Mouse (Mus musculus) C2C12 (cell line): ENCODE results near the gene Rnf186. TPM values are rescaled to one million over a fixed set of nuclear protein-coding genes. Genes with fewer than 3 reads are reported as not detected.

Source experiments
- H3K27me3 ChIP-seq: one replicate; pipeline ENCODE4 v1.6.1; 2011; ENCODE audit not compliant: control insufficient read depth, insufficient read depth, insufficient read length
- H3K36me3 ChIP-seq: one replicate; pipeline ENCODE4 v1.6.1; 2011; ENCODE audit not compliant: control insufficient read depth, insufficient read depth
- H3K4me3 ChIP-seq: one replicate; pipeline ENCODE4 v1.5.1; 2011; ENCODE audit warnings: mild to moderate bottlenecking, control low read depth; ENCODE audit not compliant: poor library complexity, insufficient read depth, severe bottlenecking
- H3K79me2 ChIP-seq: one replicate; pipeline ENCODE4 v1.6.1; 2011; ENCODE audit not compliant: control insufficient read depth, insufficient read depth
- H3K79me3 ChIP-seq: one replicate; pipeline ENCODE4 v1.6.1; 2011; ENCODE audit warnings: low read depth, control low read depth
- H3ac ChIP-seq: one replicate; pipeline ENCODE3; 2011; ENCODE audit warnings: low read depth; ENCODE audit not compliant: control insufficient read depth, insufficient read length
- CEBPB ChIP-seq: IDR thresholded peaks from one replicate; pipeline ENCODE4 v1.6.1; 2011; ENCODE audit warnings: low read depth, mild to moderate bottlenecking, control low read depth, moderate library complexity
- CTCF ChIP-seq: IDR thresholded peaks from one replicate; pipeline ENCODE4 v1.5.1; 2011; ENCODE audit not compliant: control insufficient read depth, insufficient read depth, insufficient read length
- FOSL1 ChIP-seq: IDR thresholded peaks from one replicate; pipeline ENCODE4 v1.8.0; 2011; ENCODE audit warnings: mild to moderate bottlenecking, low read length; ENCODE audit not compliant: poor library complexity, insufficient read depth, severe bottlenecking
- MAX ChIP-seq: IDR thresholded peaks from one replicate; pipeline ENCODE4 v1.6.1; 2011; ENCODE audit warnings: mild to moderate bottlenecking, control low read depth
- MYOD1 ChIP-seq: IDR thresholded peaks from one replicate; pipeline ENCODE4 v1.6.1; 2011; ENCODE audit warnings: low read depth; ENCODE audit not compliant: control insufficient read depth, insufficient read length
- MYOG ChIP-seq: IDR thresholded peaks from one replicate; pipeline ENCODE4 v1.6.1; 2011; ENCODE audit not compliant: control insufficient read depth, insufficient read length; ENCODE audit errors: extremely low read depth
- USF1 ChIP-seq: IDR thresholded peaks from one replicate; pipeline ENCODE4 v1.6.1; 2011; ENCODE audit warnings: low read depth, mild to moderate bottlenecking, control low read depth, moderate library complexity
- polyA plus RNA-seq: library from polyadenylated mRNA; unstranded; fragments of >200 nt; fragmentation: generic; extraction: Trizol; gene quantifications from one replicate; pipeline ENCODE4 v1.2.1, GENCODE M21; 2012; ENCODE audit warnings: missing spikeins

Rnf186 gene
- polyA plus RNA-seq, 1 experiment, result not detected

GRCm38 (mm10) chr4:138980771-138981420 lies 14.0 kb downstream of the Rnf186 start:
- Histone ChIP-seq H3K36me3 (no peaks in the 10 kb centered on the region), H3K4me3 (no peak overlapping the region), H3K27me3 (no peaks in the 10 kb centered on the region), H3ac (no peak overlapping the region), H3K79me2 (no peaks in the 10 kb centered on the region), H3K79me3 (no peaks in the 10 kb centered on the region)
- TF ChIP-seq USF1 (peak; percentile 35), FOSL1 (no peak)

- TF ChIP-seq CEBPB (no peak), FOSL1 (no peak)
- H3K79me2 ChIP-seq, result no peaks in the 10 kb centered on the region
- no peak overlapping the region for H3K4me3 ChIP-seq
- no peaks in the 10 kb centered on the region for H3K79me3 ChIP-seq
- H3K36me3 ChIP-seq, result no peaks in the 10 kb centered on the region
- H3ac ChIP-seq, result no peak overlapping the region
- no peaks in the 10 kb centered on the region for H3K27me3 ChIP-seq
Measured at GRCm38 (mm10) chr4:138983422-138983821, 16.5 kb downstream of the Rnf186 start.

- TF ChIP-seq MYOD1, result no peak
- no peak for TF ChIP-seq CEBPB
- no peak for TF ChIP-seq MYOG
- TF ChIP-seq USF1, result no peak
- TF ChIP-seq MAX, result no peak
- TF ChIP-seq CTCF, result no peak
- TF ChIP-seq FOSL1, result no peak
- Histone ChIP-seq H3K79me2 (no peaks in the 10 kb centered on the region), H3K79me3 (no peaks in the 10 kb centered on the region), H3K27me3 (no peaks in the 10 kb centered on the region), H3K36me3 (no peaks in the 10 kb centered on the region), H3K4me3 (no peak overlapping the region), H3ac (no peak overlapping the region)
Measured at GRCm38 (mm10) chr4:138984744-138985143, 17.8 kb downstream of the Rnf186 start.

- Histone ChIP-seq H3K79me3 (no peaks in the 10 kb centered on the region), H3ac (no peak overlapping the region), H3K36me3 (no peaks in the 10 kb centered on the region), H3K4me3 (no peak overlapping the region), H3K27me3 (no peaks in the 10 kb centered on the region), H3K79me2 (no peaks in the 10 kb centered on the region)
- TF ChIP-seq MYOD1 (no peak), USF1 (no peak), FOSL1 (no peak), CEBPB (no peak), MAX (no peak), CTCF (no peak), MYOG (no peak)
Measured at GRCm38 (mm10) chr4:138986280-138986679, 19.4 kb downstream of the Rnf186 start.

- Histone ChIP-seq H3K4me3 (no peak overlapping the region), H3K79me3 (no peaks in the 10 kb centered on the region), H3K27me3 (no peaks in the 10 kb centered on the region), H3ac (no peak overlapping the region), H3K36me3 (no peaks in the 10 kb centered on the region), H3K79me2 (no peaks in the 10 kb centered on the region)
- TF ChIP-seq MYOG (no peak), CTCF (no peak), FOSL1 (no peak), MAX (no peak), MYOD1 (no peak), CEBPB (no peak), USF1 (no peak)
Measured at GRCm38 (mm10) chr4:138994389-138994788, 27.5 kb downstream of the Rnf186 start.

DNA sequence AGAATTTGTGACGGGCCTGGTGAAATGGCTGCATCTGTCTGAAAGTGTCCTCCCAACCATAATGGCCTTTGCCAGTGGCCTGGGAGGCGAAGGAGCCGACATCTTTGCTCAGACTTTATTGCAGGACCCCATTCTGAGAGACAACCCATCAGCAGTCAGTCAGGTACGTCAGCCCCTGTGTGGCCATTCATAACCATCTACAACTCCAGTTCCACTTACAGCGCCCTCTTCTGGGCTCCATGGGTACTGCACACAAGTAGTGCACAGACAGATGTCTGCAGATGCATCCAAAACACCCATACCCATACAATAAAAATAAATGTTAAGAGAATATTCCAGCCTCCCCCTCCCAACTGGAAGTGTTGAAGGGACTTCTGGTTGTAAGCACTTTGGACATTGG lies 29.5 kb downstream of the Rnf186 start:
- Histone ChIP-seq H3K79me3 (no peaks in the 10 kb centered on the region), H3ac (no peak overlapping the region), H3K36me3 (no peaks in the 10 kb centered on the region), H3K4me3 (no peak overlapping the region), H3K27me3 (no peaks in the 10 kb centered on the region), H3K79me2 (no peaks in the 10 kb centered on the region)
- TF ChIP-seq CTCF (no peak), CEBPB (no peak), USF1 (no peak), MYOD1 (no peak), MAX (no peak), FOSL1 (no peak), MYOG (no peak)

DNA sequence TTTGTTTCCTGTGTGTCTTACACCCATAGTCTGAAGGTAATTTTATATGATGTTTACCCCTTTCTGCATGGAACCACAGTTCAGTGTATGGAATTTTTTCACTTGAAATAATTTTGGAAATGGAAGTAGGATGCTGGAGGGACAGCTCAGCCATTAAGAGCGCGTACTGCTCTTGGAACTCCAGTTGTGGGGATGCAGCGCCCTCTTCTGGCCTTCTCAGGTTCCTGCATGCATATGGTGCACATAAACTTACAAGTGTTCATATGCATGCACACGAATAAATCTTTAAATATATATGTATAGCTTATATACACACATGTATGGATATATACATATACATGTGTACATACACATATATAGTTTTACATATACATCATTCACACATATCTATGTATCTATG lies 30.2 kb downstream of the Rnf186 start:
- H3K79me3 ChIP-seq, result no peaks in the 10 kb centered on the region
- H3K27me3 ChIP-seq, result no peaks in the 10 kb centered on the region
- no peaks in the 10 kb centered on the region for H3K36me3 ChIP-seq
- H3ac ChIP-seq, result no peak overlapping the region
- H3K4me3 ChIP-seq, result no peak overlapping the region
- TF ChIP-seq MAX (no peak), CEBPB (no peak), FOSL1 (no peak), CTCF (no peak), USF1 (no peak), MYOG (no peak), MYOD1 (no peak)
- no peaks in the 10 kb centered on the region for H3K79me2 ChIP-seq
